ENCODE assay signal across 8 mouse cellular contexts in the genomic region with DNA sequence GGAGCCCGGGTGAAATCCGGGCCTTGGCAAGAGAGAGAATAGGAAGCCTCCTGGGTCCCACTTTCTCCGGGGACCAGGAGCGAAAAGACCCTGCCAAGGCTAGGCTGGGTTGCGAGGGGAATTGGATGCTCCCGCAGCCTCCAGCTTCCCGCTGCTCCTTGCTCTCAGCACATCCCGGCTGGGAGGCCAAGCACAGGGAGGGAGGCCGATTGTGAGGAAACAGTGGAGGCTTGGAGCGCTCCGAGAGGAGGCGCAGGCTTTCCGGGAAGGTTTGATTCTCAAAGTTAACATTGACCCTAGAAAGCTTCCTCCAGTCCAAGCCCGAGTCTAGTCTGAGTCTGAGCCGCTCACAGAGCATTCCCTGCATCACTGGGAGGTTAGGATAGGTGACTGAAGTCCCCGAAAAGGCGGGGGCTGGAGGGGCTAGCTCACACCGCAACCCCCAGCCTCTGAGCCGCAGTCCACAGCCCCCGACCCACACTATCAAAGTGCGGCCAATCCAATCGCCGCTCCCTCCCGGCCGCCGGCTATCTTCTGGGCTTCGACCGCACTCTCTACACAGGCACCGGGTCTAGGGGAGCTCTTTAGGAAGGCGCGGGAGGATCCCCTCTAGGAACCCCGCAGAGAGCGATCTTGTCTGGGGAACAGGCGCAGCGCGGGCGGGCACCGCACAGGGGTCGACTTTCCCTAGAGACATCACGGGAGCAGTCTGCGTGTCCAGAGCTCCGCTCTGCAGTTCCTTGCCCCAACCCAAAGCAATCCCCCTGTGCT. TPM values are rescaled to one million over a fixed set of nuclear protein-coding genes. Genes with fewer than 3 reads are reported as not detected.
DNase-seq lines count a peak whose midpoint lies in the region; ATAC-seq and TF ChIP-seq lines count a peak whose summit lies in the region.

No protein-coding gene starts in this region.

- no peak for TF ChIP-seq POLR2A in spleen, adult 2 months (IDR thresholded peaks at IDR 0.05; ENCODE audit: low read depth, low read length)
- TF ChIP-seq POLR2A in embryonic fibroblast, embryonic 13.5 days (IDR thresholded peaks at IDR 0.05; ENCODE audit: low read depth, low read length): peak; percentile 40

- peak overlapping the region; percentile 55 for H3K27ac ChIP-seq in spleen, adult 2 months (ENCODE audit: insufficient read depth, low read length)
- peak overlapping the region; percentile 97 for H3K27ac ChIP-seq in embryonic fibroblast, embryonic 13.5 days (ENCODE audit: insufficient read depth, low read length)
- peak overlapping the region; percentile 18 for H3K27ac ChIP-seq in heart, postnatal 0 days (ENCODE audit: low read depth)

- TF ChIP-seq CTCF in spleen, adult 2 months (IDR thresholded peaks at IDR 0.05; ENCODE audit: extremely low read depth, insufficient read depth, insufficient read length, insufficient replicate concordance): no peak
- no peak for TF ChIP-seq CTCF in embryonic fibroblast, embryonic 13.5 days (IDR thresholded peaks at IDR 0.05; ENCODE audit: borderline replicate concordance, insufficient read depth, low read length)
- TF ChIP-seq CTCF in heart, postnatal 0 days (IDR thresholded peaks at IDR 0.05; ENCODE audit: low read depth): no peak

- no peak for DNase-seq in spleen, adult 2 months (ENCODE audit: low read depth in 1 of 2, low spot score in 2 of 2)
- DNase-seq in spleen, postnatal 36 days (ENCODE audit: low spot score in 2 of 2): no peak
- no peak for DNase-seq in heart, postnatal 0 days (ENCODE audit: low spot score)
- DNase-seq in layer of hippocampus, postnatal 25 days (ENCODE audit: extremely low spot score in 1 of 2, low spot score in 1 of 2): peak; percentile 36 to 54
- DNase-seq in lung, postnatal 10 days: peak; percentile 40
- peak; percentile 58 to 66 for DNase-seq in right cerebral cortex, postnatal 10 days (ENCODE audit: low spot score in 2 of 2)
- no peak for DNase-seq in thymus, postnatal 10 days (ENCODE audit: low spot score in 2 of 2)

- 0 out of 2 replicates have a peak, but pooled peaks have one; percentile 3 for ATAC-seq in heart, postnatal 0 days (ENCODE audit: insufficient read depth, low read depth)

- no peaks in the 10 kb centered on the region for H3K4me1 ChIP-seq in spleen, adult 2 months (ENCODE audit: control insufficient read depth, insufficient read depth, insufficient read length)
- H3K4me1 ChIP-seq in embryonic fibroblast, embryonic 13.5 days (ENCODE audit: control insufficient read depth, insufficient read depth, low read length): no peaks in the 10 kb centered on the region; the same call in 1 of the 2 replicates
- H3K4me1 ChIP-seq in heart, postnatal 0 days (ENCODE audit: control insufficient read depth, insufficient read depth): peaks cover 20% of the 10 kb centered on the region

- no peaks in the 10 kb centered on the region for H3K9me3 ChIP-seq in heart, postnatal 0 days (replicated peaks; ENCODE audit: control insufficient read depth, low read length)

- peak overlapping the region; percentile 70 for H3K4me2 ChIP-seq in heart, postnatal 0 days (ENCODE audit: low read depth, low read length)

- H3K4me3 ChIP-seq in spleen, adult 2 months (ENCODE audit: extremely low read depth, insufficient read depth, insufficient read length): peak overlapping the region; percentile 33
- H3K4me3 ChIP-seq in embryonic fibroblast, embryonic 13.5 days (ENCODE audit: insufficient read depth, low read length): peak overlapping the region; percentile 100
- peak overlapping the region; percentile 59 for H3K4me3 ChIP-seq in heart, postnatal 0 days (ENCODE audit: low read depth, low read length)

- peak overlapping the region; percentile 32 for H3K9ac ChIP-seq in heart, postnatal 0 days (replicated peaks; ENCODE audit: low read depth, low read length)

- WGBS in spleen, adult 2 months: 4% methylated on average over 42 of the region's 42 CpGs
- under 1% methylated on average over 41 of the region's 42 CpGs for WGBS in heart, postnatal 0 days

- peaks cover 17% of the 10 kb centered on the region for H3K27me3 ChIP-seq in spleen, adult 2 months (ENCODE audit: control insufficient read depth, insufficient read depth, low read length)
- H3K27me3 ChIP-seq in heart, postnatal 0 days (ENCODE audit: control insufficient read depth, insufficient read depth, low read length): peaks cover 54% of the 10 kb centered on the region

- TF ChIP-seq EP300 in heart, postnatal 0 days (IDR thresholded peaks at IDR 0.05; ENCODE audit: low read depth): no peak

- no peaks in the 10 kb centered on the region for H3K36me3 ChIP-seq in spleen, adult 2 months (ENCODE audit: control insufficient read depth, insufficient read depth, low read length)
- no peaks in the 10 kb centered on the region for H3K36me3 ChIP-seq in heart, postnatal 0 days (replicated peaks; ENCODE audit: control insufficient read depth, insufficient read depth, low read length)

RNA-seq across cellular contexts. Expression of gene Cdh11, which starts 1.4 kb away (rescaled TPM):
- polyA plus RNA-seq in spleen, adult 2 months (2012; rRNA removed): 4.6 and 6.7 TPM in 2 replicates
- 367 and 681 TPM in 2 replicates for polyA plus RNA-seq in embryonic fibroblast, embryonic 13.5 days (2011; ENCODE audit: insufficient read length, low read depth, missing spikeins)
- total RNA-seq in heart, postnatal 0 days (2014; rRNA removed; ENCODE audit: low replicate concordance): 27.1 and 27.6 TPM in 2 replicates
- polyA plus RNA-seq in heart, postnatal 0 days (2015; fragmentation: Nextera tagmentation; extraction: Ambion mirVana): 18.2 and 20.1 TPM in 2 replicates
- 10 to 100 TPM; 80.6 to 89.3 TPM for total RNA-seq in layer of hippocampus, postnatal 25 days (2021)

Comparison
In these comparisons a context has a peak if more than half of its experiments do, and no peak if none do; other contexts are left out.
1. DNase-seq: peak in layer of hippocampus, postnatal 25 days (2 of 2), lung, postnatal 10 days (single experiment) and right cerebral cortex, postnatal 10 days (2 of 2); none in spleen, adult 2 months (0 of 2), spleen, postnatal 36 days (0 of 2), heart, postnatal 0 days (single experiment) and thymus, postnatal 10 days (0 of 2).
2. H3K27ac ChIP-seq: peak in every context shown above with its lines; median percentile 97 in embryonic fibroblast, embryonic 13.5 days; 55 in spleen, adult 2 months; 18 in heart, postnatal 0 days.
3. H3K4me3 ChIP-seq: peak in every context shown above with its lines; median percentile 100 in embryonic fibroblast, embryonic 13.5 days; 59 in heart, postnatal 0 days; 33 in spleen, adult 2 months.
4. RNA of gene Cdh11, which starts 1.4 kb away (polyA plus RNA-seq): 367 to 681 TPM in embryonic fibroblast, embryonic 13.5 days; 18.2 to 20.1 TPM in heart, postnatal 0 days and 4.6 to 6.7 TPM in spleen, adult 2 months; every median in the first group is over 10 times any median in the second.